Mouse (Mus musculus) frontal cortex, adult (tissue): Measurements from ENCODE around the gene Tollip.
"Not testable (repeated sequence)": the region's sequence is repeated elsewhere in the genome, so short reads cannot be mapped to it uniquely, and the experiment has no call there.

Experiments used
- ATAC-seq: cut with Nextera tagmentation; 2 replicates; pipeline ENCODE4 v1.9.2; 2017; ENCODE audit warnings: mild to moderate bottlenecking, moderate library complexity, mixed read lengths; ENCODE audit not compliant: low TSS enrichment

The Tollip gene

GRCm38 (mm10) chr7:141934128-141934898 is 16.0 kb upstream of the Tollip start:
- ATAC-seq, result no peak

- ATAC-seq, result peak; percentile 95
These were observed 10.3 kb upstream of the Tollip start for GRCm38 (mm10) chr7:141928642-141929041.

DNA sequence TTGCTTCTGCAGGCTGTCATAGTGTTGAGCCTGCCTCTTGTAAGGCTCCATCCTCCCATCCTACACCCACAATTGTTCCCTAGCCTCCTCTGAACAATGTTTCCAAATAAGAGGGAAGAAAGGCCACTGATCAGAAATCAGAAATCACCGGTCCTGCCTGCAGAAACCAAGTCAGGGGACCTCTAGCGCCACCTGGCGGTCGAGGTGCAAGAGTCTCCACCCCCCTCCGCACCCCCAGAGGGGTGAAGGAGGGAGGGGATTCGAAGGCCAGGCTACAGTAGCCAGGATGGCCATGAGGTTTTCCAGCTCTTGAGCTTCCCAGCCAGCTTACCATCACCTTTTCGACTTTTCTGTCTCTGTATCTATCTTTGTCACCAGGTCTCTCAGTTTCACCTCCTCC is 6.6 kb upstream of the Tollip start:
- ATAC-seq, result no peak

DNA sequence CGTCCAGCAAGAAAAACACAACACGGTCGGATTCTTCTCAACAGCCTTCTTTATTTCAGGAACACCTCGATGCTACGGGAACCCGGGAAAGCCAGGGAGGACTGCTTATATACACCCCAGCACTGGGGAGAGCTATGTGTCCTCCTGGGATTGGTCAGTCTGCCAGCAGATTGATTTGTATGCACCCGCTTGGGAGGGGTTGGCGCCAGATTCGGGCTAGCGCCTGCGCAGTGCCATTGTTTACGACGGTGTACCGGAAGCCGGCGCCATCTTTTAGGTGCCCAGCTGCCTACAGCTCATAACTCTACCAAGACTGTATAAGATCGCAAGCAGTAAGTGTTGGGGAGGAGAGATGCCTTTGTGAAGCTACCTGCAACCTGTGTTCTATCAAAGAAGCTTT is 5.8 kb upstream of the Tollip start:
- ATAC-seq, result not testable (repeated sequence)

- no peak for ATAC-seq
These were observed 7.0 kb downstream of the Tollip start for GRCm38 (mm10) chr7:141911305-141911704.

DNA sequence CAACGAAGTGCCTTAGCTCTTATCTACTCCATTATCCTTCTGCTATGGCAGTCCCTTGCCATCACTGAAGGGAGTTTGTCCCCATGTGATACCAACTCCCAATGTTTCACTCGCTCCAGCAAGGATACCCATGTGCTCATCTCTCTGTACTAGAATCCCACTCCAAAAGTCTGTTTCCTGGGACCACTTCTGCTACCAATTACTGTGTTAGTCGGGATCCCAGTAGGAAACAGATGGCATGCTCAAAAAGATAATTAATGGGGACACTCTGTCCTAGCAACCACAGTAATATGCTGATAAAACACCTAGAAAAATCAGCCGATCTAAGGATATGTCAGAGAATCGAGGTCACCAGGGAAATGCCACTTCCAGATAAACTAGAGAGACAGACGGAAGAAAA is 9.7 kb downstream of the Tollip start:
- ATAC-seq, result no peak

GRCm38 (mm10) chr7:141902791-141903190 is 15.5 kb downstream of the Tollip start:
- ATAC-seq, result peak; percentile 62

DNA sequence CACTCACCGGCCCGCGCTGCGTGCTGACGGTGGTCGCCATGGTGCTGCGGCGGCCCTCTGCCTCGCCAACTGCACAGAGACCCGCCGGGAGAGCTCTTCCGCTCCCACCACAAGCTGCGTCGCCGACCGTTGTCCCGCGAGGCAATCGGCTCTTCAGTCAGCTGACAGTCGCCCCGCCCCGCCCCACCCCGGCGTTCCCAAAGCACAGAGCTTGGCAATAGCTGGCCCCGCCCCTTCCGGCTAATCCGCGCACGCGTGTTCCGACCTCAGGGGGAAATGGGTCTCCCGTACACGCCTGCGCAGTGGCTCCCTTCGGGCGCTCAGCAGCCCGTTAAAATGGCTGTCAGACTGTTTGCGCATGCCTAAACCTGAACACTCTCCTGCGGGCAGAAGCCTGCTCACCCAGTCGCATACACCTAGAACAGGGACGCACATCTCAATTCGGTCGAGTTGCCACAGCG is 16.0 kb downstream of the Tollip start:
- peak; percentile 91 for ATAC-seq

DNA sequence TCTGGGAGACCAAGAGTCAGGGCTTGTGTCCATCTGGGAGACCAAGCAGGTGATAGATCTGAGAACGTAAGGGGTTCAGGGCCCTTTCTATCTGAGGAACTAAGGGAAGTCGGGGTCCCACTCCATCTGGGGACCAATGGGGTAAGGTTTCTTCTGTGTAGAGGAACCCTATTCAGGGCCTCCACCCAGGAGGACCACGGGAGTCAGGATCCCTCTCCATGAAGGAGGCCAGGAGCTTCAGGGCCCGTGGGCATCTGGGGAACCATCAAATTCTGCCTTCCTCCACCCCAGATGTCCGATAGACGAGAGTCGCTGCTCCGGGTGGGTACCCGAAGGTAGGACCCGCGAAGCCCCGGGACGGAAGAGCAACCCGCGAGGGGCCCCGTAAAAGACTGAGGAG is 16.5 kb downstream of the Tollip start:
- ATAC-seq, result 0 out of 2 replicates have a peak, but pooled peaks have one; percentile 15

DNA sequence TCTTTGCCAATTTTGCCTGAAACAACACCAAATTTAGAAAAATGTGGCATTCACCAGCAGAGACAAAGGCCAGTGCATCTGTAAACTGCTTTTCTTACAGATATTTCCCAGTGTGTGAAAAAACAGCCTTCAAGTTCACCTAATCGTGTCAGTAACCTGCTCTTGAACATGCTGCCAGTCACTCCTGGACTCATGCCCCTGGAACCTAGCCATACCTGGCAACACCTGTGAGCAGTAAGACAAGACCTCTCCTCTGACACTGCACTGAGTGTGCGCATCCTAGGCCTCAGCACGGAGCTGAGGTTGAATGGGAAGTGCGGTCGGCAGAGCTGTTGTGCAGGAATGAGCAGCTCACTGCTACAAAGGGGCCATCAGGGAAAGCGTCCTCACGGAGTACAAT is 26.2 kb downstream of the Tollip start:
- ATAC-seq, result no peak

- ATAC-seq, result no peak
These were observed 39.5 kb downstream of the Tollip start for GRCm38 (mm10) chr7:141878813-141879212.

- ATAC-seq, result peak; percentile 58
These were observed 43.4 kb downstream of the Tollip start for GRCm38 (mm10) chr7:141874891-141875290.

DNA sequence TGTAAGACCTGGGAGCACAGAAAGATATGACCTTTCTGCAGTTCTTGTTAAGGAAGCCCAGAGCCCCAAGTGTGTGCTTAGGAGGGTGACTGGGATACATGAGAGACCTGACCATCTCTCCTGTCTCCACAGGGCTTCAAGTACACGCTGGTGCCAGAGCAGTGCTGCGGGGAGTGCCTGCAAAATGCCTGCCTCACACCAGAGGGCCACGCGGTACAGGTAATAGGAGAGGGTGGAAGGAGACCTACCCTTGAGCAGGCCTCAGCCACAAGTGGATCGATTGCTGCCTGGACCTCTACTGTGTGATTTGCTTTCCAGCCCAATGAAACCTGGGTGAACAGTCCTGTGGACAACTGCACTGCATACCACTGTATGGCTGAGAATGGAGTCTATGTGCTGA is 47.8 kb downstream of the Tollip start:
- ATAC-seq, result no peak

DNA sequence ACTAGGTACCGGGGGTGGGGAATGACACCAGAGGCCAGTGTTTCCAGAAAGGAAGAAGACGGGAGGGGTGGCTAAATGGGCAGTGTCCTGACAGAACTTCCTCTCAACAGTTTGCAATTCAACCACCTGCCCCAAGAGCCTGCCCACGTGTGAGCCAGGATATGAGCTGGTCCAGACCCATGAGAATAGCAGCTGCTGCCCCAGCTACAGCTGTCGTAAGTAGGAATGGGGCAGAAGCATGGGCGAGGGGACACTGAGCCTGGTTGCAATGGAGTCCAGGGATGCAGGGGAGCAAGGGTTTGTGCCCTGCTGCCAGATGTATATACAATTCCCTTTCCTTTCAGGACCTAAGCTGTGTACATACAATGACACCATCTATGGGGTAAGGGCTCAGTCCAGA is 48.7 kb downstream of the Tollip start:
- no peak for ATAC-seq

DNA sequence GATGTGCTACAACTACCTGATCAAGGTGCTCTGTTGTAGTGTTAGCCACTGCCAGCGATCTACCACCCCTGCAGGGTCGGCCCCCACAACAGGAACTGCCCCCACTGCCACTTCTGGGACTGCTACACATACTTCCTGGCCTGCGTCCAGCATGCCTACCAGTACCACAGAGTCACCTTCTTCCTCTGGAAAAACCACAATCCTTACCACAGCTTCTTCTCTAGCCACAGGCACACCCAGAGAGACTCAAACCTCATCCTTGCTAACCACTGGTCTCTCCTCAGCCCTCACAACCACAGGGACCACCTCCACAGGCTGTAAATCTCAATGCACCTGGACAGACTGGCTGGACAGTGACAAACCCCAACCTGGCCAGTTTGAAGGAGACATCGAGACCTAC is 57.3 kb downstream of the Tollip start:
- ATAC-seq, result no peak

- no peak for ATAC-seq
These were observed 78.0 kb downstream of the Tollip start for GRCm38 (mm10) chr7:141840354-141840753.

GRCm38 (mm10) chr7:141838779-141839178 is 79.5 kb downstream of the Tollip start, which contains the start of gene Muc5b:
Gene Muc5b, plus strand, starts transcription at chr7:141839070.
- ATAC-seq, result no peak

GRCm38 (mm10) chr7:141836423-141836822 is 81.9 kb downstream of the Tollip start:
- ATAC-seq, result no peak

- no peak for ATAC-seq
These were observed 82.4 kb downstream of the Tollip start for GRCm38 (mm10) chr7:141835941-141836340.
